Mouse (Mus musculus) kidney, adult 2 months (tissue): ENCODE measurements at regions not wholly inside any gene's neighbourhood (a gene's known extent, or its start where the extent isn't known, plus 50 kb on each side); places are given as distances from the start of the nearest gene placed in this dataset.

Experiments
- DNase-seq: peaks from one replicate; pipeline ENCODE4 v3.0.0; 2021
- H3K27ac ChIP-seq: fragments of 200-500 bp; 2 replicates; pipeline ENCODE4 v1.5.1; 2012; ENCODE audit warnings: low read depth, low read length, control low read depth, inconsistent platforms; ENCODE audit not compliant: insufficient read depth
- H3K27me3 ChIP-seq: fragments of 200-500 bp; replicated peaks from 2 replicates; pipeline ENCODE4 v1.6.1; 2012; ENCODE audit warnings: mild to moderate bottlenecking, moderate library complexity, low read length, inconsistent platforms; ENCODE audit not compliant: control insufficient read depth, insufficient read depth
- H3K36me3 ChIP-seq: fragments of 200-500 bp; 2 replicates; pipeline ENCODE4 v1.6.1; 2012; ENCODE audit warnings: mild to moderate bottlenecking, moderate library complexity, low read length, inconsistent platforms; ENCODE audit not compliant: control insufficient read depth, insufficient read depth
- H3K4me1 ChIP-seq: fragments of 200-500 bp; 2 replicates; pipeline ENCODE4 v1.6.1; 2011; ENCODE audit warnings: low read length; ENCODE audit not compliant: control insufficient read depth, insufficient read depth
- H3K4me3 ChIP-seq: fragments of 200-500 bp; 2 replicates; pipeline ENCODE4 v1.5.1; 2011; ENCODE audit warnings: mild to moderate bottlenecking, low read depth, low read length, control low read depth; ENCODE audit not compliant: insufficient read depth
- CTCF ChIP-seq: fragments of 200-500 bp; conservative IDR thresholded peaks from 2 replicates; pipeline ENCODE4 v1.5.1; 2011; ENCODE audit warnings: low read depth, mild to moderate bottlenecking, control low read depth, low read length, moderate library complexity, mixed read lengths; ENCODE audit not compliant: insufficient read depth, insufficient read length
- POLR2A ChIP-seq: fragments of 200-500 bp; IDR thresholded peaks from one replicate; pipeline ENCODE4 v1.6.1; 2011; ENCODE audit warnings: low read depth, low read length, control low read depth
- WGBS: fragments of 180-500 bp; shearing (Covaris S2); methylation state at CpG from one replicate; pipeline ENCODE4 v1.1.7; 2018; 5-methylcytosine and 5-hydroxymethylcytosine counted together

- Histone ChIP-seq H3K27me3 (no peaks in the 10 kb centered on the region), H3K27ac (no peak overlapping the region), H3K4me3 (no peak overlapping the region), H3K4me1 (peaks cover 9% of the 10 kb centered on the region), H3K36me3 (no peaks in the 10 kb centered on the region)
- TF ChIP-seq POLR2A: no peak
- TF ChIP-seq CTCF: no peak
- WGBS: 64% methylated on average over 6 of the region's 6 CpGs
- DNase-seq: no peak
Measured at GRCm38 (mm10) chr14:61735541-61735940, 128.3 kb downstream of the Kcnrg start.

GRCm38 (mm10) chr14:61736384-61737322 lies 129.4 kb downstream of the Kcnrg start:
- H3K36me3 ChIP-seq: no peaks in the 10 kb centered on the region
- peak overlapping the region; percentile 73 for H3K27ac ChIP-seq
- 48% methylated on average over 16 of the region's 16 CpGs for WGBS
- no peaks in the 10 kb centered on the region for H3K27me3 ChIP-seq
- TF ChIP-seq POLR2A (no peak), CTCF (no peak)
- no peak overlapping the region for H3K4me3 ChIP-seq
- DNase-seq: peak; percentile 34
- H3K4me1 ChIP-seq: peaks cover 9% of the 10 kb centered on the region

GRCm38 (mm10) chr14:61737504-61738040 lies 130.3 kb downstream of the Kcnrg start:
- peak; percentile 88 for DNase-seq
- WGBS: 49% methylated on average over 6 of the region's 6 CpGs

GRCm38 (mm10) chr14:61739453-61739852 lies 132.2 kb downstream of the Kcnrg start:
- H3K27ac ChIP-seq: no peak overlapping the region
- peaks cover 9% of the 10 kb centered on the region for H3K4me1 ChIP-seq
- DNase-seq: no peak
- TF ChIP-seq CTCF (no peak), POLR2A (no peak)
- H3K36me3 ChIP-seq: no peaks in the 10 kb centered on the region
- no peaks in the 10 kb centered on the region for H3K27me3 ChIP-seq
- WGBS: 91% methylated on average over 1 of the region's 1 CpGs
- H3K4me3 ChIP-seq: no peak overlapping the region

More at GRCm38 (mm10) chr14:61737504-61738040, 130.3 kb downstream of the Kcnrg start:
- no peak overlapping the region for H3K4me3 ChIP-seq
- peak overlapping the region; percentile 73 for H3K27ac ChIP-seq
- no peaks in the 10 kb centered on the region for H3K36me3 ChIP-seq
- H3K4me1 ChIP-seq: peaks cover 9% of the 10 kb centered on the region
- H3K27me3 ChIP-seq: no peaks in the 10 kb centered on the region
- no peak for TF ChIP-seq CTCF
- TF ChIP-seq POLR2A: no peak

- Histone ChIP-seq H3K27me3 (no peaks in the 10 kb centered on the region), H3K4me1 (no peaks in the 10 kb centered on the region), H3K4me3 (no peak overlapping the region), H3K27ac (no peak overlapping the region), H3K36me3 (no peaks in the 10 kb centered on the region)
- TF ChIP-seq POLR2A (no peak), CTCF (no peak)
- DNase-seq: peak; percentile 4
- WGBS: 47% methylated on average over 4 of the region's 4 CpGs
Measured at GRCm38 (mm10) chr14:61743855-61744408, 136.7 kb downstream of the Kcnrg start.

- no peak overlapping the region for H3K4me3 ChIP-seq
- H3K27me3 ChIP-seq: no peaks in the 10 kb centered on the region
- H3K27ac ChIP-seq: no peak overlapping the region
- no peak for DNase-seq
- no peaks in the 10 kb centered on the region for H3K36me3 ChIP-seq
- no peak for TF ChIP-seq CTCF
- TF ChIP-seq POLR2A: no peak
- no peaks in the 10 kb centered on the region for H3K4me1 ChIP-seq
- 77% methylated on average over 3 of the region's 3 CpGs for WGBS
Measured at GRCm38 (mm10) chr14:61753421-61753820, 146.2 kb downstream of the Kcnrg start.

- no peak for DNase-seq
- WGBS: 32% methylated on average over 1 of the region's 1 CpGs
- Histone ChIP-seq H3K27me3 (no peaks in the 10 kb centered on the region), H3K4me3 (no peak overlapping the region), H3K27ac (no peak overlapping the region), H3K4me1 (0 out of 2 replicates have a peak, but pooled peaks cover 2% of the 10 kb centered on the region), H3K36me3 (no peaks in the 10 kb centered on the region)
- TF ChIP-seq POLR2A: no peak
- TF ChIP-seq CTCF: no peak
Measured at GRCm38 (mm10) chr14:61756651-61757050, 149.4 kb downstream of the Kcnrg start.
